Mouse (Mus musculus): ENCODE measurements around the gene Sec22c. TPM values are rescaled to one million over a fixed set of nuclear protein-coding genes. Genes with fewer than 3 reads are reported as not detected.

The Sec22c gene
- polyA plus RNA-seq, 1 experiment = 11.2 TPM

- H3K27ac ChIP-seq (ENCODE audit: insufficient read depth, low read length) = no peak overlapping the region
- no peaks in the 10 kb centered on the region for H3K4me1 ChIP-seq (ENCODE audit: control insufficient read depth, insufficient read depth, low read length)
- TF ChIP-seq CTCF (IDR thresholded peaks at IDR 0.05; ENCODE audit: borderline replicate concordance, insufficient read depth, low read length) (no peak), POLR2A (IDR thresholded peaks at IDR 0.05; ENCODE audit: low read depth, low read length) (no peak)
- no peak overlapping the region for H3K4me3 ChIP-seq (ENCODE audit: insufficient read depth, low read length)
Measured at GRCm38 (mm10) chr9:121641235-121641915, 63.9 kb downstream of the Sec22c start.

- no peak overlapping the region for H3K27ac ChIP-seq (ENCODE audit: insufficient read depth, low read length)
Measured at GRCm38 (mm10) chr9:121639790-121640189, 65.5 kb downstream of the Sec22c start.

GRCm38 (mm10) chr9:121635835-121636576 is 69.3 kb downstream of the Sec22c start:
- TF ChIP-seq POLR2A (IDR thresholded peaks at IDR 0.05; ENCODE audit: low read depth, low read length) = no peak
- TF ChIP-seq CTCF (IDR thresholded peaks at IDR 0.05; ENCODE audit: borderline replicate concordance, insufficient read depth, low read length) = no peak
- Histone ChIP-seq H3K4me3 (ENCODE audit: insufficient read depth, low read length) (no peak overlapping the region), H3K27ac (ENCODE audit: insufficient read depth, low read length) (no peak overlapping the region)

More at GRCm38 (mm10) chr9:121639790-121640189, 65.5 kb downstream of the Sec22c start:
- H3K4me3 ChIP-seq (ENCODE audit: insufficient read depth, low read length) = no peak overlapping the region
- TF ChIP-seq CTCF (IDR thresholded peaks at IDR 0.05; ENCODE audit: borderline replicate concordance, insufficient read depth, low read length) = no peak
- TF ChIP-seq POLR2A (IDR thresholded peaks at IDR 0.05; ENCODE audit: low read depth, low read length) = no peak
- H3K4me1 ChIP-seq (ENCODE audit: control insufficient read depth, insufficient read depth, low read length) = no peaks in the 10 kb centered on the region

GRCm38 (mm10) chr9:121633306-121633705 is 72.0 kb downstream of the Sec22c start:
- H3K4me3 ChIP-seq (ENCODE audit: insufficient read depth, low read length) = no peak overlapping the region
- no peaks in the 10 kb centered on the region for H3K4me1 ChIP-seq (ENCODE audit: control insufficient read depth, insufficient read depth, low read length)
- H3K27ac ChIP-seq (ENCODE audit: insufficient read depth, low read length) = no peak overlapping the region
- TF ChIP-seq POLR2A (IDR thresholded peaks at IDR 0.05; ENCODE audit: low read depth, low read length) (no peak), CTCF (IDR thresholded peaks at IDR 0.05; ENCODE audit: borderline replicate concordance, insufficient read depth, low read length) (no peak)

More at GRCm38 (mm10) chr9:121635835-121636576, 69.3 kb downstream of the Sec22c start:
- H3K4me1 ChIP-seq (ENCODE audit: control insufficient read depth, insufficient read depth, low read length) = no peaks in the 10 kb centered on the region

GRCm38 (mm10) chr9:121632891-121633290 is 72.4 kb downstream of the Sec22c start:
- H3K4me1 ChIP-seq (ENCODE audit: control insufficient read depth, insufficient read depth, low read length) = no peaks in the 10 kb centered on the region
- TF ChIP-seq CTCF (IDR thresholded peaks at IDR 0.05; ENCODE audit: borderline replicate concordance, insufficient read depth, low read length) = no peak
- TF ChIP-seq POLR2A (IDR thresholded peaks at IDR 0.05; ENCODE audit: low read depth, low read length) = no peak
- H3K4me3 ChIP-seq (ENCODE audit: insufficient read depth, low read length) = no peak overlapping the region
- H3K27ac ChIP-seq (ENCODE audit: insufficient read depth, low read length) = no peak overlapping the region

GRCm38 (mm10) chr9:121631946-121632345 is 73.3 kb downstream of the Sec22c start:
- no peak overlapping the region for H3K27ac ChIP-seq (ENCODE audit: insufficient read depth, low read length)
- H3K4me3 ChIP-seq (ENCODE audit: insufficient read depth, low read length) = no peak overlapping the region
- no peaks in the 10 kb centered on the region for H3K4me1 ChIP-seq (ENCODE audit: control insufficient read depth, insufficient read depth, low read length)
- TF ChIP-seq CTCF (IDR thresholded peaks at IDR 0.05; ENCODE audit: borderline replicate concordance, insufficient read depth, low read length) (no peak), POLR2A (IDR thresholded peaks at IDR 0.05; ENCODE audit: low read depth, low read length) (no peak)

- H3K4me1 ChIP-seq (ENCODE audit: control insufficient read depth, insufficient read depth, low read length) = no peaks in the 10 kb centered on the region
- H3K4me3 ChIP-seq (ENCODE audit: insufficient read depth, low read length) = no peak overlapping the region
- no peak for TF ChIP-seq CTCF (IDR thresholded peaks at IDR 0.05; ENCODE audit: borderline replicate concordance, insufficient read depth, low read length)
- TF ChIP-seq POLR2A (IDR thresholded peaks at IDR 0.05; ENCODE audit: low read depth, low read length) = no peak
- no peak overlapping the region for H3K27ac ChIP-seq (ENCODE audit: insufficient read depth, low read length)
Measured at GRCm38 (mm10) chr9:121630627-121631026, 74.7 kb downstream of the Sec22c start.

Other genes starting within 250 kb of the Sec22c start
- 4.6 and 15.0 TPM in 2 replicates for gene Cck, start 209.8 kb downstream of the Sec22c start, polyA plus RNA-seq (2011; ENCODE audit: insufficient read length, low read depth, missing spikeins)
- not detected in 2 replicates for gene Lyzl4, start 63.4 kb downstream of the Sec22c start, polyA plus RNA-seq (2011; ENCODE audit: insufficient read length, low read depth, missing spikeins)
- 0.14 TPM in 1 of 2 replicates, not detected in the other for gene Vipr1, start 62.8 kb downstream of the Sec22c start, polyA plus RNA-seq (2011; ENCODE audit: insufficient read length, low read depth, missing spikeins)
- 46.9 and 59.7 TPM in 2 replicates for gene Ss18l2, start 4.8 kb upstream of the Sec22c start, polyA plus RNA-seq (2011; ENCODE audit: insufficient read length, low read depth, missing spikeins)
- gene Nktr, start 13.7 kb upstream of the Sec22c start, polyA plus RNA-seq (2011; ENCODE audit: insufficient read length, low read depth, missing spikeins) = 134 and 169 TPM in 2 replicates
- gene Zfp651, start 53.8 kb upstream of the Sec22c start, polyA plus RNA-seq (2011; ENCODE audit: insufficient read length, low read depth, missing spikeins) = 30.4 and 36.6 TPM in 2 replicates
- gene Klhl40, start 72.1 kb upstream of the Sec22c start, polyA plus RNA-seq (2011; ENCODE audit: insufficient read length, low read depth, missing spikeins) = not detected in 2 replicates
- not detected in 2 replicates for gene Hhatl, start 87.0 kb upstream of the Sec22c start, polyA plus RNA-seq (2011; ENCODE audit: insufficient read length, low read depth, missing spikeins)
- not detected in 2 replicates for gene Ccdc13, start 134.0 kb upstream of the Sec22c start, polyA plus RNA-seq (2011; ENCODE audit: insufficient read length, low read depth, missing spikeins)
- gene Higd1a, start 152.9 kb upstream of the Sec22c start, polyA plus RNA-seq (2011; ENCODE audit: insufficient read length, low read depth, missing spikeins) = 96.1 and 101 TPM in 2 replicates
- not detected in 2 replicates for gene Ackr2, start 192.9 kb upstream of the Sec22c start, polyA plus RNA-seq (2011; ENCODE audit: insufficient read length, low read depth, missing spikeins)
- not detected in 2 replicates for gene Cyp8b1, start 210.8 kb upstream of the Sec22c start, polyA plus RNA-seq (2011; ENCODE audit: insufficient read length, low read depth, missing spikeins)
- gene Fam198a, start 245.5 kb upstream of the Sec22c start, polyA plus RNA-seq (2011; ENCODE audit: insufficient read length, low read depth, missing spikeins) = 0.98 TPM in 1 of 2 replicates, not detected in the other